ENCODE assay signal across 8 mouse cellular contexts in the genomic region with DNA sequence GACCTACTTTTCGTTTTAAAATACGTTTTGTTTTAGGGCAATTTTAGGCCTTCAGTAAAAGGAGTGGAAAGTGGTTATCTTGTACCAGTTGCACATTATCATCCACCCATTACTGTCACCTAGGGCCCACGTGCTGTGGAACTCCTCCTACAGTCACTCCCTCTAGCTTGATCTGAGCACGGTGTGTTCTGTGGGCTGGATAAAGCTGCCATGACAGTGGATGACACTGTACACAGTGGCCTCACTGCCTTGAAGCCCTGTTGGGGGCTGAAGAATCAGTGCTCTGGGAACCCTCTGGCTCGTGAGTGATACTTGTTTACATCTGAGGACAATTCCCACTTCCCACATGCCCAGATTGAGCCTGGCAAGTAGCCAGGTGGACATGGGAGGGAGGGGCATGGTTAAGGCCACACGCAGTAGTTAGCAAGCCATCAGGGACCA. TPM values are rescaled to one million over a fixed set of nuclear protein-coding genes. Genes with fewer than 3 reads are reported as not detected.
A peak's percentile ranks its signal among the peaks of the same experiment; 100 is the strongest.
DNase-seq lines count a peak whose midpoint lies in the region; ATAC-seq lines count a peak whose summit lies in the region.

No protein-coding gene starts in this region.

- peak; percentile 31 to 58 for DNase-seq in left cerebral cortex, postnatal 14 days (ENCODE audit: low spot score in 2 of 2)
- no peak for DNase-seq in left cerebral cortex, adult 18-20 months (ENCODE audit: low spot score in 2 of 2)
- DNase-seq in adrenal gland, adult 2 months = peak; percentile 70
- peak; percentile 67 for DNase-seq in embryonic facial prominence, embryonic 14.5 days (ENCODE audit: low spot score)
- peak; percentile 7 for DNase-seq in hindbrain, embryonic 11.5 days (ENCODE audit: low spot score)
- DNase-seq in midbrain, embryonic 14.5 days = peak; percentile 38
- peak; percentile 18 for DNase-seq in thymus, postnatal 25 days

- peak overlapping the region; percentile 87 for H3K9ac ChIP-seq in embryonic facial prominence, embryonic 14.5 days (ENCODE audit: low read depth, low read length)
- H3K9ac ChIP-seq in hindbrain, embryonic 11.5 days (ENCODE audit: low read depth, low read length) = peak overlapping the region; percentile 69
- peak overlapping the region; percentile 76 for H3K9ac ChIP-seq in limb, embryonic 15.5 days
- peak overlapping the region; percentile 77 for H3K9ac ChIP-seq in midbrain, embryonic 14.5 days (replicated peaks; ENCODE audit: low read length)

- H3K4me2 ChIP-seq in embryonic facial prominence, embryonic 14.5 days (ENCODE audit: low read depth, low read length) = peak overlapping the region; percentile 94
- peak overlapping the region; percentile 38 for H3K4me2 ChIP-seq in hindbrain, embryonic 11.5 days (replicated peaks; ENCODE audit: low read depth, low read length)
- peak overlapping the region; percentile 83 for H3K4me2 ChIP-seq in limb, embryonic 15.5 days
- H3K4me2 ChIP-seq in midbrain, embryonic 14.5 days (ENCODE audit: low read length) = peak overlapping the region; percentile 93

- H3K27me3 ChIP-seq in embryonic facial prominence, embryonic 14.5 days (replicated peaks; ENCODE audit: control insufficient read depth, insufficient read depth, low read length) = no peaks in the 10 kb centered on the region
- no peaks in the 10 kb centered on the region for H3K27me3 ChIP-seq in hindbrain, embryonic 11.5 days (ENCODE audit: control insufficient read depth, insufficient read depth, low read length)
- H3K27me3 ChIP-seq in limb, embryonic 15.5 days = no peaks in the 10 kb centered on the region
- no peaks in the 10 kb centered on the region for H3K27me3 ChIP-seq in midbrain, embryonic 14.5 days (ENCODE audit: control insufficient read depth, insufficient read depth, low read length)

- WGBS in embryonic facial prominence, embryonic 14.5 days = 3% methylated on average over 6 of the region's 6 CpGs
- 21% methylated on average over 6 of the region's 6 CpGs for whole genome bisulfite sequencing in hindbrain, embryonic 11.5 days
- 1% methylated on average over 6 of the region's 6 CpGs for WGBS in limb, embryonic 15.5 days
- 9% methylated on average over 6 of the region's 6 CpGs for WGBS in midbrain, embryonic 14.5 days

- H3K4me1 ChIP-seq in embryonic facial prominence, embryonic 14.5 days (ENCODE audit: control insufficient read depth, insufficient read depth, low read length) = peaks cover 12% of the 10 kb centered on the region
- peaks cover 3% of the 10 kb centered on the region; the same call in 1 of the 2 replicates for H3K4me1 ChIP-seq in hindbrain, embryonic 11.5 days (replicated peaks; ENCODE audit: control insufficient read depth, insufficient read depth, low read length)
- peaks cover 31% of the 10 kb centered on the region for H3K4me1 ChIP-seq in limb, embryonic 15.5 days
- peaks cover 12% of the 10 kb centered on the region for H3K4me1 ChIP-seq in midbrain, embryonic 14.5 days (ENCODE audit: control insufficient read depth, insufficient read depth, low read length)

- no peaks in the 10 kb centered on the region for H3K9me3 ChIP-seq in embryonic facial prominence, embryonic 14.5 days (ENCODE audit: control insufficient read depth, low read length)
- H3K9me3 ChIP-seq in hindbrain, embryonic 11.5 days (ENCODE audit: control insufficient read depth, low read length) = no peaks in the 10 kb centered on the region
- no peaks in the 10 kb centered on the region for H3K9me3 ChIP-seq in limb, embryonic 15.5 days
- H3K9me3 ChIP-seq in midbrain, embryonic 14.5 days (ENCODE audit: control insufficient read depth, low read length) = no peaks in the 10 kb centered on the region

- peak overlapping the region; percentile 91 for H3K27ac ChIP-seq in embryonic facial prominence, embryonic 14.5 days (replicated peaks; ENCODE audit: low read depth, low read length)
- peak overlapping the region; percentile 83; the same call in 1 of the 2 replicates for H3K27ac ChIP-seq in hindbrain, embryonic 11.5 days (ENCODE audit: low read depth, low read length)
- H3K27ac ChIP-seq in limb, embryonic 15.5 days = peak overlapping the region; percentile 95
- peak overlapping the region; percentile 93 for H3K27ac ChIP-seq in midbrain, embryonic 14.5 days (replicated peaks; ENCODE audit: low read depth, low read length)

- intact Hi-C loops in left cerebral cortex, postnatal 14 days (cut with DNase I) = no loop called here

- no peak for ATAC-seq in embryonic facial prominence, embryonic 14.5 days (ENCODE audit: low read depth)
- ATAC-seq in hindbrain, embryonic 11.5 days (ENCODE audit: low FRiP score) = no peak
- no peak for ATAC-seq in limb, embryonic 15.5 days (ENCODE audit: insufficient number of reproducible peaks, low FRiP score, low TSS enrichment, low read depth)
- no peak for ATAC-seq in midbrain, embryonic 14.5 days (ENCODE audit: low FRiP score, low TSS enrichment)

- peaks cover 24% of the 10 kb centered on the region for H3K36me3 ChIP-seq in embryonic facial prominence, embryonic 14.5 days (ENCODE audit: control insufficient read depth, insufficient read depth, low read length)
- H3K36me3 ChIP-seq in hindbrain, embryonic 11.5 days (ENCODE audit: control insufficient read depth, insufficient read depth, low read length) = no peaks in the 10 kb centered on the region; the same call in 1 of the 2 replicates
- peaks cover 35% of the 10 kb centered on the region for H3K36me3 ChIP-seq in limb, embryonic 15.5 days
- peaks cover 31% of the 10 kb centered on the region for H3K36me3 ChIP-seq in midbrain, embryonic 14.5 days (ENCODE audit: control insufficient read depth, insufficient read depth, low read length)

- H3K4me3 ChIP-seq in embryonic facial prominence, embryonic 14.5 days (ENCODE audit: low read depth, low read length) = peak overlapping the region; percentile 76
- H3K4me3 ChIP-seq in hindbrain, embryonic 11.5 days (ENCODE audit: low read depth, low read length) = peak overlapping the region; percentile 80
- peak overlapping the region; percentile 83 for H3K4me3 ChIP-seq in limb, embryonic 15.5 days
- H3K4me3 ChIP-seq in midbrain, embryonic 14.5 days (replicated peaks; ENCODE audit: low read depth, low read length) = peak overlapping the region; percentile 72

RNA-seq across cellular contexts. Expression of a gene that starts 1.2 kb away (rescaled TPM):
- 10 to 100 TPM; 47.6 to 55.7 TPM for total RNA-seq in left cerebral cortex, postnatal 14 days (2021)
- 10 to 100 TPM; 50.0 to 52.4 TPM for total RNA-seq in left cerebral cortex, adult 18-20 months (2021)
- total RNA-seq in adrenal gland, adult 2 months (2021) = 10 to 100 TPM; 68.8 to 91.5 TPM
- polyA plus RNA-seq in adrenal gland, adult 2 months (2012; rRNA removed) = 219 and 241 TPM in 2 replicates
- polyA plus RNA-seq in embryonic facial prominence, embryonic 14.5 days (2014; fragmentation: Nextera tagmentation; extraction: Ambion mirVana) = 136 and 156 TPM in 2 replicates
- 112 and 121 TPM in 2 replicates for polyA plus RNA-seq in hindbrain, embryonic 11.5 days (2014; fragmentation: Nextera tagmentation; extraction: Ambion mirVana)
- 153 and 171 TPM in 2 replicates for polyA plus RNA-seq in limb, embryonic 15.5 days (2015; fragmentation: Nextera tagmentation; extraction: Ambion mirVana)
- 113 and 119 TPM in 2 replicates for polyA plus RNA-seq in midbrain, embryonic 14.5 days (2014; fragmentation: Nextera tagmentation; extraction: Ambion mirVana)

RNA-seq across cellular contexts. Expression of a gene that starts 52.9 kb away (rescaled TPM):
- total RNA-seq in left cerebral cortex, postnatal 14 days (2021) = 100 to 1,000 TPM in 1 of 2 experiments, 10 to 100 TPM in 1; 98.7 to 116 TPM
- 100 to 1,000 TPM; 109 to 132 TPM for total RNA-seq in left cerebral cortex, adult 18-20 months (2021)
- total RNA-seq in adrenal gland, adult 2 months (2021) = 10 to 100 TPM; 74.4 to 93.7 TPM
- polyA plus RNA-seq in adrenal gland, adult 2 months (2012; rRNA removed) = 44.5 and 61.5 TPM in 2 replicates
- 56.3 and 59.5 TPM in 2 replicates for polyA plus RNA-seq in embryonic facial prominence, embryonic 14.5 days (2014; fragmentation: Nextera tagmentation; extraction: Ambion mirVana)
- 38.4 and 43.8 TPM in 2 replicates for polyA plus RNA-seq in hindbrain, embryonic 11.5 days (2014; fragmentation: Nextera tagmentation; extraction: Ambion mirVana)
- 52.4 and 56.7 TPM in 2 replicates for polyA plus RNA-seq in limb, embryonic 15.5 days (2015; fragmentation: Nextera tagmentation; extraction: Ambion mirVana)
- 41.8 and 48.3 TPM in 2 replicates for polyA plus RNA-seq in midbrain, embryonic 14.5 days (2014; fragmentation: Nextera tagmentation; extraction: Ambion mirVana)

Comparison
In these comparisons a context has a peak if more than half of its experiments do, and no peak if none do; other contexts are left out.
1. DNase-seq: peak in left cerebral cortex, postnatal 14 days (2 of 2), adrenal gland, adult 2 months (single experiment), embryonic facial prominence, embryonic 14.5 days (single experiment), hindbrain, embryonic 11.5 days (single experiment), midbrain, embryonic 14.5 days (single experiment) and thymus, postnatal 25 days (single experiment); none in left cerebral cortex, adult 18-20 months (0 of 2).
2. H3K4me2 ChIP-seq: peak in every context shown above with its lines; median percentile 94 in embryonic facial prominence, embryonic 14.5 days; 93 in midbrain, embryonic 14.5 days; 83 in limb, embryonic 15.5 days; 38 in hindbrain, embryonic 11.5 days.
3. Peak in every context shown above with its lines, with median percentiles within 50 percentile points of each other: H3K27ac ChIP-seq, H3K4me3 ChIP-seq and H3K9ac ChIP-seq.